Mouse (Mus musculus): ENCODE measurements around the gene Zfp513.

- TF ChIP-seq CTCF (IDR thresholded peaks at IDR 0.05; ENCODE audit: extremely low read depth, insufficient read depth, low read length) (peak; percentile 29; the same call in 1 of the 2 replicates), POLR2A (IDR thresholded peaks at IDR 0.05; ENCODE audit: extremely low read depth, insufficient read depth, low read length) (no peak)
These were observed 19.3 kb upstream of the Zfp513 start for GRCm38 (mm10) chr5:31221304-31221945.

Measured in cortical plate, adult 2 months (tissue).